Mouse (Mus musculus): ENCODE data around the gene Tbc1d2b. TPM values are rescaled to one million over a fixed set of nuclear protein-coding genes. Genes with fewer than 3 reads are reported as not detected.

The Tbc1d2b gene
- polyA plus RNA-seq, 1 experiment from 2014 or later: 5.2 TPM

- Histone ChIP-seq H3K4me1 (replicated peaks; ENCODE audit: control insufficient read depth, insufficient read depth, low read length) (no peaks in the 10 kb centered on the region), H3K36me3 (ENCODE audit: control insufficient read depth, insufficient read depth) (no peaks in the 10 kb centered on the region), H3K4me2 (replicated peaks; ENCODE audit: low read depth) (no peak overlapping the region), H3K9me3 (ENCODE audit: control insufficient read depth) (no peaks in the 10 kb centered on the region), H3K27me3 (replicated peaks; ENCODE audit: control insufficient read depth, insufficient read depth, low read length) (peaks cover 25% of the 10 kb centered on the region), H3K9ac (ENCODE audit: low read depth, low read length) (no peak overlapping the region), H3K4me3 (ENCODE audit: low read depth, low read length) (no peak overlapping the region), H3K27ac (ENCODE audit: low read depth, low read length) (no peak overlapping the region)
- ATAC-seq: no peak
- 57% methylated on average over 4 of the region's 4 CpGs for WGBS
- TF ChIP-seq CTCF (IDR thresholded peaks at IDR 0.05; ENCODE audit: low read depth): no peak
Observed at GRCm38 (mm10) chr9:90165590-90165989, 105.0 kb downstream of the Tbc1d2b start.

- Histone ChIP-seq H3K4me2 (replicated peaks; ENCODE audit: low read depth) (no peak overlapping the region), H3K9me3 (ENCODE audit: control insufficient read depth) (no peaks in the 10 kb centered on the region), H3K27ac (ENCODE audit: low read depth, low read length) (no peak overlapping the region), H3K4me1 (replicated peaks; ENCODE audit: control insufficient read depth, insufficient read depth, low read length) (no peaks in the 10 kb centered on the region), H3K4me3 (ENCODE audit: low read depth, low read length) (no peak overlapping the region), H3K9ac (ENCODE audit: low read depth, low read length) (no peak overlapping the region), H3K27me3 (replicated peaks; ENCODE audit: control insufficient read depth, insufficient read depth, low read length) (peaks cover 25% of the 10 kb centered on the region), H3K36me3 (ENCODE audit: control insufficient read depth, insufficient read depth) (no peaks in the 10 kb centered on the region)
- no peak for ATAC-seq
- TF ChIP-seq CTCF (IDR thresholded peaks at IDR 0.05; ENCODE audit: low read depth): 0 out of 2 replicates have a peak, but pooled peaks have one; percentile 31
- 62% methylated on average over 4 of the region's 4 CpGs for WGBS
Observed at GRCm38 (mm10) chr9:90164670-90165453, 105.7 kb downstream of the Tbc1d2b start.

GRCm38 (mm10) chr9:90163749-90164095 lies 106.9 kb downstream of the Tbc1d2b start:
- Histone ChIP-seq H3K36me3 (ENCODE audit: control insufficient read depth, insufficient read depth) (no peaks in the 10 kb centered on the region), H3K4me3 (ENCODE audit: low read depth, low read length) (peak overlapping the region; percentile 65), H3K27me3 (replicated peaks; ENCODE audit: control insufficient read depth, insufficient read depth, low read length) (peaks cover 25% of the 10 kb centered on the region), H3K27ac (ENCODE audit: low read depth, low read length) (0 out of 2 replicates have a peak overlapping the region, but pooled peaks have one; percentile 21), H3K4me2 (replicated peaks; ENCODE audit: low read depth) (peak overlapping the region; percentile 99), H3K4me1 (replicated peaks; ENCODE audit: control insufficient read depth, insufficient read depth, low read length) (no peaks in the 10 kb centered on the region), H3K9ac (ENCODE audit: low read depth, low read length) (peak overlapping the region; percentile 61), H3K9me3 (ENCODE audit: control insufficient read depth) (no peaks in the 10 kb centered on the region)
- WGBS: 2% methylated on average over 18 of the region's 18 CpGs
- no peak for ATAC-seq
- TF ChIP-seq CTCF (IDR thresholded peaks at IDR 0.05; ENCODE audit: low read depth): no peak

- Histone ChIP-seq H3K36me3 (ENCODE audit: control insufficient read depth, insufficient read depth) (no peaks in the 10 kb centered on the region), H3K4me2 (replicated peaks; ENCODE audit: low read depth) (peak within 1 kb of the TSS; percentile 99), H3K4me1 (replicated peaks; ENCODE audit: control insufficient read depth, insufficient read depth, low read length) (no peaks in the 10 kb centered on the region), H3K9ac (ENCODE audit: low read depth, low read length) (peak within 1 kb of the TSS; percentile 61), H3K27ac (ENCODE audit: low read depth, low read length) (0 out of 2 replicates have a peak within 1 kb of the TSS, but pooled peaks have one; percentile 21), H3K27me3 (replicated peaks; ENCODE audit: control insufficient read depth, insufficient read depth, low read length) (peaks cover 25% of the 10 kb centered on the region), H3K9me3 (ENCODE audit: control insufficient read depth) (no peaks in the 10 kb centered on the region), H3K4me3 (ENCODE audit: low read depth, low read length) (peak within 1 kb of the TSS; percentile 65)
- under 1% methylated on average over 51 of the region's 60 CpGs for WGBS
- no peak for TF ChIP-seq CTCF (IDR thresholded peaks at IDR 0.05; ENCODE audit: low read depth)
- peak; percentile 59 for ATAC-seq
Observed at GRCm38 (mm10) chr9:90162926-90163748, 107.5 kb downstream of the Tbc1d2b start, which contains the start of gene Adamts7. Gene Adamts7 (plus strand): TSS chr9:90163069.

GRCm38 (mm10) chr9:90162243-90162925 lies 108.2 kb downstream of the Tbc1d2b start:
- Histone ChIP-seq H3K4me2 (replicated peaks; ENCODE audit: low read depth) (peak overlapping the region; percentile 99), H3K9me3 (ENCODE audit: control insufficient read depth) (no peaks in the 10 kb centered on the region), H3K36me3 (ENCODE audit: control insufficient read depth, insufficient read depth) (no peaks in the 10 kb centered on the region), H3K27me3 (replicated peaks; ENCODE audit: control insufficient read depth, insufficient read depth, low read length) (peaks cover 25% of the 10 kb centered on the region), H3K4me1 (replicated peaks; ENCODE audit: control insufficient read depth, insufficient read depth, low read length) (no peaks in the 10 kb centered on the region), H3K9ac (ENCODE audit: low read depth, low read length) (peak overlapping the region; percentile 61), H3K27ac (ENCODE audit: low read depth, low read length) (no peak overlapping the region), H3K4me3 (ENCODE audit: low read depth, low read length) (peak overlapping the region; percentile 65)
- TF ChIP-seq CTCF (IDR thresholded peaks at IDR 0.05; ENCODE audit: low read depth): peak; percentile 68
- peak; percentile 69 for ATAC-seq
- 9% methylated on average over 23 of the region's 29 CpGs for WGBS

Other genes with a start within 250 kb of the Tbc1d2b start
- gene Ctsh, start 216.7 kb downstream of the Tbc1d2b start, polyA plus RNA-seq (2015; fragmentation: Nextera tagmentation; extraction: Ambion mirVana): 305 and 311 TPM in 2 replicates
- 215 and 227 TPM in 2 replicates for gene Morf4l1, start 156.0 kb downstream of the Tbc1d2b start, polyA plus RNA-seq (2015; fragmentation: Nextera tagmentation; extraction: Ambion mirVana)
- gene Adamts7, start 107.7 kb downstream of the Tbc1d2b start, polyA plus RNA-seq (2015; fragmentation: Nextera tagmentation; extraction: Ambion mirVana): 2.5 TPM in 2 replicates

Measured in intestine, postnatal 0 days (tissue).